Mouse (Mus musculus) stomach, postnatal 0 days (tissue): ENCODE data around the gene Zfp512b. TPM values are rescaled to one million over a fixed set of nuclear protein-coding genes. Genes with fewer than 3 reads are reported as not detected.

Experiments
- ATAC-seq: fragments of 200-750 bp; cut with Nextera tagmentation; 2 replicates; pipeline ENCODE4 v1.8.0; 2017; ENCODE audit not compliant: low FRiP score, low TSS enrichment
- DNase-seq: peaks from one replicate; pipeline ENCODE4 v3.0.0-alpha.2; 2016; ENCODE audit warnings: low spot score
- H3K27ac ChIP-seq: fragments of 300-500 bp; sonication (generic); replicated peaks from 2 replicates; pipeline ENCODE4 v1.5.1; 2014; ENCODE audit warnings: mild to moderate bottlenecking, control low read depth
- H3K27me3 ChIP-seq: fragments of 300-500 bp; sonication (generic); 2 replicates; pipeline ENCODE4 v1.6.1; 2014; ENCODE audit warnings: low read length; ENCODE audit not compliant: control insufficient read depth, insufficient read depth
- H3K36me3 ChIP-seq: fragments of 300-500 bp; sonication (generic); 2 replicates; pipeline ENCODE4 v1.6.1; 2014; ENCODE audit warnings: low read length, mixed read lengths; ENCODE audit not compliant: control insufficient read depth, insufficient read depth
- H3K4me1 ChIP-seq: fragments of 300-500 bp; sonication (generic); replicated peaks from 2 replicates; pipeline ENCODE4 v1.6.1; 2014; ENCODE audit warnings: antibody characterized with exemption; ENCODE audit not compliant: control insufficient read depth, insufficient read depth
- H3K4me2 ChIP-seq: fragments of 300-500 bp; sonication (generic); replicated peaks from 2 replicates; pipeline ENCODE4 v1.6.1; 2014; ENCODE audit warnings: low read depth, mild to moderate bottlenecking, control low read depth, moderate library complexity
- H3K4me3 ChIP-seq: fragments of 300-500 bp; sonication (generic); 2 replicates; pipeline ENCODE4 v1.5.1; 2014; ENCODE audit warnings: low read depth, low read length, control low read depth
- H3K9ac ChIP-seq: fragments of 300-500 bp; sonication (generic); 2 replicates; pipeline ENCODE4 v1.6.1; 2014; ENCODE audit warnings: mild to moderate bottlenecking, low read length, control low read depth, mixed read lengths
- H3K9me3 ChIP-seq: fragments of 300-500 bp; sonication (generic); 2 replicates; pipeline ENCODE4 v1.6.1; 2016; ENCODE audit warnings: low read length; ENCODE audit not compliant: control insufficient read depth
- CTCF ChIP-seq: IDR thresholded peaks from 2 replicates; pipeline ENCODE4 v1.5.1; 2016; ENCODE audit warnings: antibody characterized with exemption, low read depth, mild to moderate bottlenecking, moderate library complexity
- EP300 ChIP-seq: optimal IDR thresholded peaks from 2 replicates; pipeline ENCODE3; 2016; ENCODE audit warnings: antibody characterized with exemption
- WGBS: fragments of 180-500 bp; shearing (Covaris S2); extraction: QIAGEN DNeasy Blood & Tissue Kit; methylation state at CpG from one replicate; pipeline ENCODE4 v1.1.7; 2014; 5-methylcytosine and 5-hydroxymethylcytosine counted together
- polyA plus RNA-seq: library from polyadenylated mRNA; unstranded; fragments of >200 nt; fragmentation: Nextera tagmentation; extraction: Ambion mirVana; gene quantifications from 2 replicates; pipeline ENCODE4 v1.2.1, GENCODE M21; 2015

The Zfp512b gene
- polyA plus RNA-seq, 1 experiment from 2014 or later: 15.9 TPM

DNA sequence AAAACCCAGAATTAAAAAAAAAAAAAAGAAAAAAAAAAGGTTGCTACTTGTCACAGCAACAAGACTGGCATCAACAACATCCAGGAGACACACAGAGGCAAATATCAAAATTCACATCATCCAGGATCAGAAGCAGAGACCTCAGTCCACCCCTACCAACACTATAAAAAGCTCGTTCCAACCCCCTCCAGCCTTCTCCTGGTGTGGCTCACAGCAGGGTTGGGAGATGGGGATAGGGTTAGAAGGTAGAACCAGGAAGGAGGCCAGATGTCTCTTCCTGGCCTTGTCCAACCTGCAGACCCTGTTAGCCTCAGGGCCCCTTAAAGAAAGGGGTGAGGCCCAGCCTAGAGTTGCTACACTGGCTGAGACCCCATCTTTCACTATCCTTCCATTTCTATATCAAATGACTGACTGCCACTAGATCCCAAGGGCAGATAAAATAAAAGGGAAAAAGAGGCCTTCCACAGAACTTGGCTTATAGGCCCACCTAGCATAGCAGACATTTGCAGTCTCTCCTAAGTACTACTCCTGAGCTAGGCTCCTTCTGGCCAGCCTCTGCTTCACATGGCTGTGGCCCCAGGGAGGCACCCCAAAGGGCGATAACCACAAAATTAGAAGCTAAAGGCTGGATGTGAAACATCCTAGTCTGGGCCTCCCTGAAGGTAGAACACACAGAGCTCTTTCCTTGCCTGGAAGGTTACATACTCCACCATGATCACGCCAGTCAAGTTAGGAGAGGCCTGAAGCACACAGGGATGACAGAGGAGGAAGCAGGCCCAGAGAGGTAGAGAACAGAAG, 8.9 kb downstream of the Zfp512b start:
- Histone ChIP-seq H3K36me3 (peaks cover 20% of the 10 kb centered on the region; the same call in 1 of the 2 replicates), H3K4me1 (peaks cover 13% of the 10 kb centered on the region), H3K27me3 (no peaks in the 10 kb centered on the region), H3K27ac (no peak overlapping the region), H3K4me3 (no peak overlapping the region), H3K9me3 (no peaks in the 10 kb centered on the region), H3K4me2 (no peak overlapping the region), H3K9ac (no peak overlapping the region)
- DNase-seq (no peak), ATAC-seq (no peak)
- TF ChIP-seq CTCF (no peak), EP300 (no peak)
- WGBS: 87% methylated on average over 3 of the region's 3 CpGs

DNA sequence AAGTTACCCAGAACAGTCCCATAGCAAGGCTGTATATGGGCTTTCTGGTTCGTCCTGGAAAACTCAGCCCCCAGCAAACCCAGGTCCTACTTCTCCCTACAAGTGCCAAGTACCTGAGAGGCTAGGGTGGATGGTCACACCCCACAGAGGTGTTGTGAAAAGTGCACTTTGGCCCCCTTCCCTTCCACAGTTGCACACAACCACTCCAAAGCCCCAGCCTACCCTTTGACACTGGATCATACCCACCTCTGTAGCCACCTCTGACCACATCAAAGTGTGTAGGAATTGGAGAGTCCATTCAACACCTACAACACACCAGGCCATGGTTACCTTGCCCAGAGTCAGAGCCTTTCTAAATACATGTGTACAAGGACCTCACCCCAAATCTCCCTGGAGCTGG, 9.7 kb downstream of the Zfp512b start:
- TF ChIP-seq CTCF: no peak
- no peak for TF ChIP-seq EP300
- H3K27me3 ChIP-seq: no peaks in the 10 kb centered on the region
- peaks cover 13% of the 10 kb centered on the region for H3K4me1 ChIP-seq
- no peak overlapping the region for H3K4me2 ChIP-seq
- no peak for DNase-seq
- WGBS: 82% methylated on average over 1 of the region's 1 CpGs
- H3K9me3 ChIP-seq: no peaks in the 10 kb centered on the region
- no peak overlapping the region for H3K4me3 ChIP-seq
- peaks cover 18% of the 10 kb centered on the region; the same call in 1 of the 2 replicates for H3K36me3 ChIP-seq
- no peak overlapping the region for H3K27ac ChIP-seq
- no peak overlapping the region for H3K9ac ChIP-seq
- no peak for ATAC-seq

DNA sequence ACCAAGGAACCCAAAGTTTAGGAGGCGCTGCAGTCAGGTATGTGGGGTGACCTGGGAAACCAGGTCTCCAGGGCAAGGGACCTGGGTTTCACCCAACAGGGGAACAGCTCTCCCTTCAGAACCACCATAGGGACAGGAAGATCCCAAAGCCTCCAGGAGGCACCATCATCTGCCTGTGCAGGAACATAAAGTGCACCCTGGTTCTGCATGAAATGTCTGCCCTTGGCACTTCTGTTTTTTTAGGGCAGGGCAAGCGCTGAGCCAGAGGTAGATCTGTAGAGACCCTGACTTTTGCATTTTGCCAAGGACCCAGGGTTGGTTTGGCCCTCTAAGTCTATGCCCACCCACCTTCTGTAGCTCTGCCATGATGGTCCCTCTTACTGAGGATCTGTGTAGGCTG, 10.2 kb downstream of the Zfp512b start:
- no peak for TF ChIP-seq EP300
- TF ChIP-seq CTCF: no peak; the same call in 1 of the 2 replicates
- Histone ChIP-seq H3K4me3 (0 out of 2 replicates have a peak overlapping the region, but pooled peaks have one; percentile 82), H3K27ac (0 out of 2 replicates have a peak overlapping the region, but pooled peaks have one; percentile 98), H3K36me3 (peaks cover 18% of the 10 kb centered on the region; the same call in 1 of the 2 replicates), H3K9ac (no peak overlapping the region), H3K4me2 (no peak overlapping the region; the same call in 1 of the 2 replicates), H3K9me3 (no peaks in the 10 kb centered on the region), H3K4me1 (peaks cover 13% of the 10 kb centered on the region), H3K27me3 (no peaks in the 10 kb centered on the region)
- DNase-seq (no peak), ATAC-seq (no peak)
- 76% methylated on average over 2 of the region's 2 CpGs for WGBS

DNA sequence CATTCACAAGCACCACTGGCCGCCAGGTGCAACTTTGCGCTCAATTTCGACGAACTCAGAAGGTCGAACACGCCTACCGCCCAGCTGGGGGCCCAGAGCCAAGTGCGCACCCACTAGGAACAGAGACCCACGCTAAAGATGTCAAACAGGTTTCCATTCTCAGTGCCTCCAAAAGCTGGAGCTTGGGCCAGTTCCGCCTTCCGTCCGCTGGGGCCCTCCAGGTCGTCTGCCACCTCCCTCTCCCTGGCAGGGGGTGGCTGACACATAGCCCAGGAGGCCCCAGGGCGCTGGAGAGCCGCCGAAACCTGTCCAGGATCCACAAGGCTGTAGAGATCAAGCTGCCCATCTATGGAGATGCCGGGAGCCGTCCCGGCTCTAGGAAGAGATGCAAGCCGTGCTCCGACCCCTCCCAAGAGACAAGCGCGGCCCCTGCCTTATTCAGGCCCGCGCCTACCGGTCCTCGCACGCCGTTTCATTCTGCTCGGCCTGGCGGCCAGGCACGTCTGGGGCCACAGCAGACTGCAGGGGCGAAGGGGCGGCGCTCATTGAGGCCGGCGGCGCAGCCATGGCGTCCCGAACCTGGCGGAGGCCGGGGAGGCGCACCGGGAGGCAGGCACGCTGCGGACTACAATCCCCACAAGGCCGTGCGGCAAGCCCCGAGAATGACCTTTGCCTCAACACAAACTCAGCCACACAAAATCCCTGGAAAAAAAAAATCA, 11.0 kb downstream of the Zfp512b start:
- ATAC-seq: peak; percentile 83

DNA sequence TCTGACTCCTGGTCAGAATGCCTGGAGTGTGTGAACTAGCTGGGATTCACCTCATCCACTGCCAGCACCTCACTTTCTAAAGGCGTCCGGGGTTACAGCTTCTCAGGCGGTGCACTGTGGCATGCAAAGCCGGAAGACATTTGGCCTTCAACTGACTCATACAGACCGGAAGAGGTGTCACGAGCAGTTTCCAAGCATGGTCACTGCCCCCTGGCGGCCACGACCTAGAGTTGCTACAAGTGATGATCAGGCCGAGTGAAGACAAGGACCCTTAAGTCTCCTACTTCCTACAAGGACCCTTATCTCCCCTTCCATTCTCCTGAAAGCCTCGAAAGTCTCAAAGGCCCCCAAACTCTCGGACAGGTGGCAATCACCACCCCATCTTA, 11.6 kb downstream of the Zfp512b start:
- ATAC-seq (peak; percentile 87), DNase-seq (peak; percentile 88)
- Histone ChIP-seq H3K4me1 (peaks cover 13% of the 10 kb centered on the region), H3K4me2 (peak overlapping the region; percentile 86), H3K9me3 (no peaks in the 10 kb centered on the region), H3K9ac (peak overlapping the region; percentile 88), H3K4me3 (peak overlapping the region; percentile 82), H3K27me3 (no peaks in the 10 kb centered on the region), H3K27ac (peak overlapping the region; percentile 98), H3K36me3 (peaks cover 9% of the 10 kb centered on the region; the same call in 1 of the 2 replicates)
- WGBS: under 1% methylated on average over 11 of the region's 11 CpGs
- TF ChIP-seq EP300 (peak; percentile 39), CTCF (peak; percentile 95)

More for the DNA sequence above, 11.0 kb downstream of the Zfp512b start:
- TF ChIP-seq EP300 (no peak), CTCF (no peak)
- H3K9me3 ChIP-seq: no peaks in the 10 kb centered on the region
- peaks cover 13% of the 10 kb centered on the region; the same call in 1 of the 2 replicates for H3K36me3 ChIP-seq
- WGBS: under 1% methylated on average over 49 of the region's 49 CpGs
- no peaks in the 10 kb centered on the region for H3K27me3 ChIP-seq
- peak overlapping the region; percentile 88 for H3K9ac ChIP-seq
- H3K4me3 ChIP-seq: peak overlapping the region; percentile 82
- peak overlapping the region; percentile 86 for H3K4me2 ChIP-seq
- peak overlapping the region; percentile 98 for H3K27ac ChIP-seq
- DNase-seq: peak; percentile 90
- H3K4me1 ChIP-seq: peaks cover 13% of the 10 kb centered on the region
